ENCODE assay signal across 8 mouse cellular contexts in genomic region chr13:54789561-54790397, GRCm38 (mm10). TPM values are rescaled to one million over a fixed set of nuclear protein-coding genes. Genes with fewer than 3 reads are reported as not detected.
DNase-seq lines count a peak whose midpoint lies in the region; ATAC-seq lines count a peak whose summit lies in the region.

No protein-coding gene starts in this region.

- peak; percentile 32; the same call in 1 of the 2 replicates for ATAC-seq in cerebellum, adult (ENCODE audit: insufficient number of reproducible peaks, low FRiP score, low TSS enrichment)
- peak; percentile 39; the same call in 1 of the 2 replicates for ATAC-seq in forebrain, embryonic 15.5 days (replicated peaks)
- ATAC-seq in hindbrain, embryonic 12.5 days (ENCODE audit: low FRiP score) = peak; percentile 46
- peak; percentile 35; the same call in 1 of the 2 replicates for ATAC-seq in stomach, embryonic 14.5 days (ENCODE audit: insufficient number of reproducible peaks, insufficient read depth, low FRiP score, low read depth)

- H3K9ac ChIP-seq in forebrain, embryonic 15.5 days (replicated peaks) = peak overlapping the region; percentile 54
- peak overlapping the region; percentile 69 for H3K9ac ChIP-seq in hindbrain, embryonic 12.5 days
- no peak overlapping the region for H3K9ac ChIP-seq in stomach, embryonic 14.5 days (replicated peaks; ENCODE audit: low read depth, low read length)

- H3K9me3 ChIP-seq in forebrain, embryonic 15.5 days = no peaks in the 10 kb centered on the region
- no peaks in the 10 kb centered on the region for H3K9me3 ChIP-seq in hindbrain, embryonic 12.5 days (replicated peaks)
- H3K9me3 ChIP-seq in stomach, embryonic 14.5 days (ENCODE audit: control insufficient read depth, low read depth, low read length) = no peaks in the 10 kb centered on the region

- H3K36me3 ChIP-seq in forebrain, embryonic 15.5 days = no peaks in the 10 kb centered on the region
- no peaks in the 10 kb centered on the region for H3K36me3 ChIP-seq in hindbrain, embryonic 12.5 days
- H3K36me3 ChIP-seq in stomach, embryonic 14.5 days (ENCODE audit: control insufficient read depth, insufficient read depth, low read length) = no peaks in the 10 kb centered on the region

- peaks cover 17% of the 10 kb centered on the region for H3K4me1 ChIP-seq in forebrain, embryonic 15.5 days
- H3K4me1 ChIP-seq in hindbrain, embryonic 12.5 days = peaks cover 21% of the 10 kb centered on the region
- no peaks in the 10 kb centered on the region for H3K4me1 ChIP-seq in stomach, embryonic 14.5 days (ENCODE audit: control insufficient read depth, insufficient read depth, low read length)

- peaks cover 9% of the 10 kb centered on the region for H3K27me3 ChIP-seq in forebrain, embryonic 15.5 days
- peaks cover 40% of the 10 kb centered on the region for H3K27me3 ChIP-seq in hindbrain, embryonic 12.5 days
- H3K27me3 ChIP-seq in stomach, embryonic 14.5 days (ENCODE audit: control insufficient read depth, insufficient read depth, low read length) = no peaks in the 10 kb centered on the region

- 1% methylated on average over 38 of the region's 38 CpGs for WGBS in forebrain, embryonic 15.5 days
- 2% methylated on average over 38 of the region's 38 CpGs for WGBS in hindbrain, embryonic 12.5 days
- under 1% methylated on average over 38 of the region's 38 CpGs for WGBS in stomach, embryonic 14.5 days

- H3K4me3 ChIP-seq in forebrain, embryonic 15.5 days = peak overlapping the region; percentile 51
- H3K4me3 ChIP-seq in hindbrain, embryonic 12.5 days = peak overlapping the region; percentile 57
- peak overlapping the region; percentile 56 for H3K4me3 ChIP-seq in stomach, embryonic 14.5 days (ENCODE audit: low read depth, low read length)

- H3K4me2 ChIP-seq in forebrain, embryonic 15.5 days (replicated peaks) = peak overlapping the region; percentile 98
- peak overlapping the region; percentile 82 for H3K4me2 ChIP-seq in hindbrain, embryonic 12.5 days (replicated peaks)
- H3K4me2 ChIP-seq in stomach, embryonic 14.5 days (replicated peaks; ENCODE audit: low read depth, low read length) = peak overlapping the region; percentile 96

- H3K27ac ChIP-seq in forebrain, embryonic 15.5 days (replicated peaks) = no peak overlapping the region
- H3K27ac ChIP-seq in hindbrain, embryonic 12.5 days = no peak overlapping the region
- no peak overlapping the region for H3K27ac ChIP-seq in stomach, embryonic 14.5 days (ENCODE audit: low read length)

- DNase-seq in left cerebral cortex, adult 18-20 months (ENCODE audit: low spot score in 2 of 2) = peak; percentile 59 to 76
- no peak for DNase-seq in left cerebral cortex, adult 11 months (ENCODE audit: low spot score)
- DNase-seq in left cerebral cortex, postnatal 4 days = peak; percentile 56
- DNase-seq in mesoderm, embryonic 11.5 days (ENCODE audit: low read depth, low spot score) = peak; percentile 57

- intact Hi-C loops in left cerebral cortex, postnatal 4 days (cut with DNase I) = loop anchor here (10.0 kb wide), 1 partner anchor 75 kb away; no protein-coding TSS in a partner anchor

RNA-seq across cellular contexts. Expression of gene Tspan17, which starts 0.6 kb away (rescaled TPM):
- total RNA-seq in left cerebral cortex, adult 18-20 months (2021) = 10 to 100 TPM; 95.4 to 97.6 TPM
- 20.5 and 22.9 TPM in 2 replicates for polyA plus RNA-seq in forebrain, embryonic 15.5 days (2015; fragmentation: Nextera tagmentation; extraction: Ambion mirVana)
- polyA plus RNA-seq in hindbrain, embryonic 12.5 days (2016; fragmentation: Nextera tagmentation; extraction: Ambion mirVana) = 30.0 and 35.0 TPM in 2 replicates
- total RNA-seq in left cerebral cortex, postnatal 4 days (2021) = 10 to 100 TPM; 41.2 to 63.8 TPM
- polyA plus RNA-seq in stomach, embryonic 14.5 days (2014; fragmentation: Nextera tagmentation; extraction: Ambion mirVana) = 7.8 and 11.6 TPM in 2 replicates

RNA-seq across cellular contexts. Expression of gene Eif4e1b, which starts 6.0 kb away (rescaled TPM):
- not detected for total RNA-seq in left cerebral cortex, adult 18-20 months (2021)
- polyA plus RNA-seq in forebrain, embryonic 15.5 days (2015; fragmentation: Nextera tagmentation; extraction: Ambion mirVana) = not detected in 2 replicates
- polyA plus RNA-seq in hindbrain, embryonic 12.5 days (2016; fragmentation: Nextera tagmentation; extraction: Ambion mirVana) = not detected in 2 replicates
- total RNA-seq in left cerebral cortex, postnatal 4 days (2021) = not detected
- not detected in 2 replicates for polyA plus RNA-seq in stomach, embryonic 14.5 days (2014; fragmentation: Nextera tagmentation; extraction: Ambion mirVana)

RNA-seq across cellular contexts. Expression of gene Sncb, which starts 23.4 kb away (rescaled TPM):
- total RNA-seq in left cerebral cortex, adult 18-20 months (2021) = 100 to 1,000 TPM; 925 to 932 TPM
- 23.3 and 25.0 TPM in 2 replicates for polyA plus RNA-seq in forebrain, embryonic 15.5 days (2015; fragmentation: Nextera tagmentation; extraction: Ambion mirVana)
- polyA plus RNA-seq in hindbrain, embryonic 12.5 days (2016; fragmentation: Nextera tagmentation; extraction: Ambion mirVana) = 2.5 and 2.9 TPM in 2 replicates
- 100 to 1,000 TPM; 331 to 383 TPM for total RNA-seq in left cerebral cortex, postnatal 4 days (2021)
- polyA plus RNA-seq in stomach, embryonic 14.5 days (2014; fragmentation: Nextera tagmentation; extraction: Ambion mirVana) = 0.59 and 0.74 TPM in 2 replicates

RNA-seq across cellular contexts. Expression of gene Gprin1, which starts 40.1 kb away (rescaled TPM):
- total RNA-seq in left cerebral cortex, adult 18-20 months (2021) = 100 to 1,000 TPM; 131 to 133 TPM
- polyA plus RNA-seq in forebrain, embryonic 15.5 days (2015; fragmentation: Nextera tagmentation; extraction: Ambion mirVana) = 15.6 and 22.5 TPM in 2 replicates
- 26.0 and 30.7 TPM in 2 replicates for polyA plus RNA-seq in hindbrain, embryonic 12.5 days (2016; fragmentation: Nextera tagmentation; extraction: Ambion mirVana)
- total RNA-seq in left cerebral cortex, postnatal 4 days (2021) = 100 to 1,000 TPM; 277 to 278 TPM
- 0.65 and 0.90 TPM in 2 replicates for polyA plus RNA-seq in stomach, embryonic 14.5 days (2014; fragmentation: Nextera tagmentation; extraction: Ambion mirVana)
